Mouse (Mus musculus): ENCODE measurements around the gene Terf2ip. TPM values are rescaled to one million over a fixed set of nuclear protein-coding genes. Genes with fewer than 3 reads are reported as not detected.

The Terf2ip gene
- polyA plus RNA-seq (2016; fragmentation: Nextera tagmentation; extraction: Ambion mirVana) = 27.0 and 28.6 TPM in 2 replicates

DNA sequence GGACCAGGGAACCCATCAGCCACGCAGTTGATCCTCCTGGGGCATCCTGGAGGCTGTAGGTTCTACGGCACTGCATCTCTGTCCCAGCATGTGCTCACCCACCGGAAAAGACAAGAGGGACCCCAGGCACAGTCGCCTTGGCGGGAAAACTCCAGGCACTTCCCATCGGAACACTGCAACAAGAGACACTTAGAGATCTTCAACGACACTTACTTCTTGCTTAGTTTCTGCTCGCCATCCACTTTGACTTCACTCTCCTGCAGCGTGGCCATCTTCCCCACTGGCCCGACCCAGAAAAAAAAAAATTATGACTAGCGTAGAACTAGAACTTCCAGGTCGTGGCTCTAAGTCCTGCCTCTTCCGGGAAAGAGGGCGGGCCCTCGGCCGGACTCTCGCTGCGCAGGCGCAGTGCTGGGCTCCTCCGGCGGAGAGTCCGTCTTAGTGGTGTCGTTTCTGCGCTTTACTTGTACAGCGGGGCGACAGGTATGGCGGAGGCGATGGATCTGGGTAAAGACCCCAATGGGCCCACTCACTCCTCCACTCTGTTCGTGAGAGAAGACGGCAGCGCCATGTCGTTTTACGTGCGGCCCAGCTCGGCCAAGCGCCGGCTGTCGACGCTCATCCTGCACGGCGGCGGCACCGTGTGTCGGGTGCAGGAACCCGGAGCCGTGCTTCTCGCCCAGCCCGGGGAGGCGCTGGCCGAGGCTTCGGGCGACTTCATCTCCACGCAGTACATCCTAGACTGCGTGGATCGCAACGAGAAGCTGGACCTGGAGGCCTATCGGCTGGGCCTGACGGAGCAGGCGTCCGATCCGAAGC is at the start of gene Terf2ip, which contains the start of gene Kars:
TSS of gene Terf2ip (plus strand) at position 402 of the 819 bp plus-strand sequence.
TSS of gene Kars (minus strand) at position 327 of the 819 bp plus-strand sequence.
- peaks cover 42% of the 10 kb centered on the region for H3K36me3 ChIP-seq (replicated peaks)
- under 1% methylated on average over 61 of the region's 61 CpGs for WGBS
- peak within 1 kb of the TSS; percentile 87 for H3K27ac ChIP-seq (replicated peaks)
- H3K4me1 ChIP-seq = peaks cover 25% of the 10 kb centered on the region
- H3K27me3 ChIP-seq (replicated peaks; ENCODE audit: low read depth, poor library complexity, severe bottlenecking) = no peaks in the 10 kb centered on the region
- H3K4me3 ChIP-seq = peak within 1 kb of the TSS; percentile 94
- H3K9me3 ChIP-seq = no peaks in the 10 kb centered on the region
- DNase-seq (ENCODE audit: low spot score) = peak; percentile 96

GRCm38 (mm10) chr8:111962589-111962988 is 48.6 kb upstream of the Terf2ip start:
- 73% methylated on average over 1 of the region's 1 CpGs for WGBS
- Histone ChIP-seq H3K4me3 (no peak overlapping the region), H3K4me1 (peaks cover 9% of the 10 kb centered on the region; the same call in 1 of the 2 replicates), H3K36me3 (replicated peaks) (peaks cover 49% of the 10 kb centered on the region), H3K27me3 (replicated peaks; ENCODE audit: low read depth, poor library complexity, severe bottlenecking) (no peaks in the 10 kb centered on the region), H3K9me3 (no peaks in the 10 kb centered on the region), H3K27ac (replicated peaks) (no peak overlapping the region)
- DNase-seq (ENCODE audit: low spot score) = no peak

DNA sequence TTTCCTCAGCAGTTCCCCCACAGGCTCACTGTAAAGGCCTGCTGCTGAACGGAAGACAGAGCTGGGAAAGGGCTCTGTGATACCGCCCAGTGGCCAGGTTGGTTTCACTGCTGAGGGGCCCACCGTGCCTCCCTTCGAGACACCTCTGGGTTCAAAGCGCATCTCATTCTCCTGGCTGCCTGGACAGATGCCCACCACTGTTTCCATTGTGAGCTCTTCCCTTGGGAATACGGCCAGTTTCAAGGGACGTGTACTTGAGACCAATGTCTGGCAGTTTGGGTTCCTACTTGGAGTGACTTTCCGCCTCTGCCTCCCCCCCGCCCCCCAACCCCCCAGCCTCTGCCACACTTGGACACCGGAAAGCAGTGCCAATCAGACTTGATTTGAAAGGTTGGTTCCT is 48.1 kb upstream of the Terf2ip start:
- H3K27me3 ChIP-seq (replicated peaks; ENCODE audit: low read depth, poor library complexity, severe bottlenecking) = no peaks in the 10 kb centered on the region
- no peaks in the 10 kb centered on the region for H3K9me3 ChIP-seq
- peaks cover 9% of the 10 kb centered on the region; the same call in 1 of the 2 replicates for H3K4me1 ChIP-seq
- H3K4me3 ChIP-seq = no peak overlapping the region
- H3K36me3 ChIP-seq (replicated peaks) = peaks cover 49% of the 10 kb centered on the region
- DNase-seq (ENCODE audit: low spot score) = no peak
- no peak overlapping the region for H3K27ac ChIP-seq (replicated peaks)
- WGBS = 75% methylated on average over 10 of the region's 10 CpGs

- Histone ChIP-seq H3K9me3 (no peaks in the 10 kb centered on the region), H3K36me3 (replicated peaks) (peaks cover 49% of the 10 kb centered on the region), H3K4me3 (no peak overlapping the region), H3K27me3 (replicated peaks; ENCODE audit: low read depth, poor library complexity, severe bottlenecking) (no peaks in the 10 kb centered on the region), H3K4me1 (peaks cover 9% of the 10 kb centered on the region; the same call in 1 of the 2 replicates), H3K27ac (replicated peaks) (no peak overlapping the region)
- DNase-seq (ENCODE audit: low spot score) = no peak
- WGBS = 79% methylated on average over 4 of the region's 4 CpGs
These were observed 47.7 kb upstream of the Terf2ip start for GRCm38 (mm10) chr8:111963546-111963945.

GRCm38 (mm10) chr8:111964351-111964750 is 46.8 kb upstream of the Terf2ip start:
- Histone ChIP-seq H3K9me3 (no peaks in the 10 kb centered on the region), H3K27ac (replicated peaks) (no peak overlapping the region)
- no peak for DNase-seq (ENCODE audit: low spot score)

GRCm38 (mm10) chr8:111964849-111965561 is 46.2 kb upstream of the Terf2ip start:
- 83% methylated on average over 7 of the region's 7 CpGs for WGBS
- H3K36me3 ChIP-seq (replicated peaks) = peaks cover 44% of the 10 kb centered on the region
- no peak for DNase-seq (ENCODE audit: low spot score)

More at GRCm38 (mm10) chr8:111964351-111964750, 46.8 kb upstream of the Terf2ip start:
- Histone ChIP-seq H3K4me3 (no peak overlapping the region), H3K27me3 (replicated peaks; ENCODE audit: low read depth, poor library complexity, severe bottlenecking) (no peaks in the 10 kb centered on the region), H3K36me3 (replicated peaks) (peaks cover 49% of the 10 kb centered on the region), H3K4me1 (peaks cover 9% of the 10 kb centered on the region; the same call in 1 of the 2 replicates)
- whole genome bisulfite sequencing = 56% methylated on average over 5 of the region's 5 CpGs

GRCm38 (mm10) chr8:111967246-111967870 is 43.8 kb upstream of the Terf2ip start:
- 87% methylated on average over 5 of the region's 5 CpGs for WGBS
- no peaks in the 10 kb centered on the region for H3K9me3 ChIP-seq
- H3K27me3 ChIP-seq (replicated peaks; ENCODE audit: low read depth, poor library complexity, severe bottlenecking) = no peaks in the 10 kb centered on the region
- no peak overlapping the region for H3K4me3 ChIP-seq
- peaks cover 9% of the 10 kb centered on the region; the same call in 1 of the 2 replicates for H3K4me1 ChIP-seq
- peaks cover 55% of the 10 kb centered on the region for H3K36me3 ChIP-seq (replicated peaks)
- DNase-seq (ENCODE audit: low spot score) = no peak
- H3K27ac ChIP-seq (replicated peaks) = no peak overlapping the region

More at GRCm38 (mm10) chr8:111964849-111965561, 46.2 kb upstream of the Terf2ip start:
- Histone ChIP-seq H3K9me3 (no peaks in the 10 kb centered on the region), H3K4me3 (no peak overlapping the region), H3K27ac (replicated peaks) (no peak overlapping the region), H3K4me1 (peaks cover 9% of the 10 kb centered on the region; the same call in 1 of the 2 replicates), H3K27me3 (replicated peaks; ENCODE audit: low read depth, poor library complexity, severe bottlenecking) (no peaks in the 10 kb centered on the region)

DNA sequence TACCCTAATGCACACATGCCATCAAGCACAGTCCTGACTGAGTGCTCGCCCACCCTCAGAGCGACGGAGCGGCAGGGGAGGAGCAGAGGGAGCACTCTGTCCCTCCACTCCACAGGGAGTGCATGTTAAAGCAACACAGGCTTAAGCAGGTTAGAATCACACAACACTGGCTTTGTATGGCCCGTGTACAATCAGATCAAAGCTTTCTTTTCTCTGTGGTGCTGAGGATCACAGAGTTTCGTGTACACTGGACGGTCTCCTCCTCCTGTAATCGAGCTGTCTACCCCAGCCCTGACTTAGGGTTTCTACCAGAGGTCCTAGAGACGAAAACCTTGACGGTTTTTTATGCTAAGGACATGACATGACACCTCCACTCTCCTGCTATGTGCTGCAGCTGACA is 42.7 kb upstream of the Terf2ip start:
- Histone ChIP-seq H3K9me3 (peaks cover 4% of the 10 kb centered on the region; the same call in 1 of the 2 replicates), H3K27me3 (replicated peaks; ENCODE audit: low read depth, poor library complexity, severe bottlenecking) (no peaks in the 10 kb centered on the region), H3K4me3 (no peak overlapping the region), H3K27ac (replicated peaks) (no peak overlapping the region), H3K4me1 (peaks cover 2% of the 10 kb centered on the region; the same call in 1 of the 2 replicates), H3K36me3 (replicated peaks) (peaks cover 67% of the 10 kb centered on the region)
- no peak for DNase-seq (ENCODE audit: low spot score)
- WGBS = 87% methylated on average over 10 of the region's 10 CpGs

DNA sequence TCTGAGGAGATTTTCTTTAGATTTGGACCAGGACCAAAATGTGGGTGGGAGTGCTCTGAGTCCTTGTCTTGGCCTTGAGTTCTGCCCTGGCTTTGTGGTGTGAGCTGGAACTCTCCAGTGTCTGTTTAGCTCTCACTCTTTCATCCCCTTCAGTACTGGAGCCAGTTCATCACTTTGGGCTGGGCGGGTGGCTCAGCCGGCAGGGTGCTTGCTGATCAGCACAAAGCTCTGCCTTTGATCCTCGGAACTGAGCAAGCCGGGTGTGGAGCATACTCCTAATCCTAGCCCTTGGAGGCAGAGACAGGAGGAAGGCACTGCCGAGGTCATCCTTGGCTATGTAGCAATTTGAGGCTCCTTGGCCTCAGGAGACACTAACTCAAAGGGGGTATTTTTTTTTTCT is 42.2 kb upstream of the Terf2ip start:
- Histone ChIP-seq H3K27me3 (replicated peaks; ENCODE audit: low read depth, poor library complexity, severe bottlenecking) (no peaks in the 10 kb centered on the region), H3K9me3 (peaks cover 8% of the 10 kb centered on the region), H3K27ac (replicated peaks) (no peak overlapping the region), H3K4me1 (no peaks in the 10 kb centered on the region), H3K36me3 (replicated peaks) (peaks cover 71% of the 10 kb centered on the region), H3K4me3 (no peak overlapping the region)
- no peak for DNase-seq (ENCODE audit: low spot score)
- WGBS = 36% methylated on average over 5 of the region's 5 CpGs

GRCm38 (mm10) chr8:111974138-111974537 is 37.1 kb upstream of the Terf2ip start:
- no peaks in the 10 kb centered on the region for H3K27me3 ChIP-seq (replicated peaks; ENCODE audit: low read depth, poor library complexity, severe bottlenecking)
- 97% methylated on average over 12 of the region's 12 CpGs for WGBS
- DNase-seq (ENCODE audit: low spot score) = no peak
- no peak overlapping the region for H3K4me3 ChIP-seq
- H3K27ac ChIP-seq (replicated peaks) = no peak overlapping the region
- H3K4me1 ChIP-seq = no peaks in the 10 kb centered on the region
- peaks cover 88% of the 10 kb centered on the region for H3K36me3 ChIP-seq (replicated peaks)
- H3K9me3 ChIP-seq = peaks cover 12% of the 10 kb centered on the region

DNA sequence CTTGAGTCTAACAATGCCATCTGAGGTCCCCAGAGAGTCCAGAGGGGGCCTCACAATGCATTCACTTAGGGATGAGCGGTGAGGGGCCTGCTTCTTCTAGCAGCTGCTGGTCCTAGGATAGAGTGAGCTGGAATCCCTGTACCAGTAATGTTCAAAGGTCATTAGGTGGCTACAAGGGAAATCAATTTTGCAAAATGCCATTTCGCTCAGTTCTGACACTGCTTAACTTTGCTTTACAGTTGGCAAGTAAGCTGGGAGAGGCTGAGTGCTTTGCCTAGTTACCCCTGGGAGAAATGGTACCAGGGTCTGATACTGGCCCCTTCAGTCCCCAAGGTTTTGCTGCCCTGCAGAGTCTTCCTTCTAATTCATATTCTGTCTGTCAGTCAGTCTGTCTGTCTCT is 35.5 kb upstream of the Terf2ip start:
- H3K4me1 ChIP-seq = no peaks in the 10 kb centered on the region
- WGBS = 87% methylated on average over 2 of the region's 2 CpGs
- no peak overlapping the region for H3K4me3 ChIP-seq
- H3K36me3 ChIP-seq (replicated peaks) = peaks cover 86% of the 10 kb centered on the region
- H3K27me3 ChIP-seq (replicated peaks; ENCODE audit: low read depth, poor library complexity, severe bottlenecking) = no peaks in the 10 kb centered on the region
- H3K9me3 ChIP-seq = peaks cover 12% of the 10 kb centered on the region
- H3K27ac ChIP-seq (replicated peaks) = no peak overlapping the region
- no peak for DNase-seq (ENCODE audit: low spot score)

DNA sequence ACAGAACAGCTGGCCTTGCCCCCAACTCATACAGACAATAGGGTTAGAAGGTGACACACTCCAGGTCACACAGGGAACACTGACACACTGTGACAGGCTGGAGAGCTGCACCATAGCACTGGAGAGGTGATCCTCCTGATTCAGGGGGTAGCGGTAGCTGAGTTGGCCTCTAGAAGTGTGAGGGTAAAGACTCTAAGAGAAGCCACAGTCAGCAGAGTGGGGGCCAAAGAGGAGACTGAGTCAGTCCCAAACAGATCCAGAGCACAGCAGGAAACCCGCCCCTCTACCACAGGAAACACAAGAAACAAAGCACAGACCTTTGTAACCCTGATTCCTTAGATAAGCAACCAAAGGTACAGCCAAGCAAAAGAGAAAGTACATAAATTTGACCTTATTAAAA is 34.9 kb upstream of the Terf2ip start:
- no peak for DNase-seq (ENCODE audit: low spot score)
- 86% methylated on average over 2 of the region's 2 CpGs for WGBS
- Histone ChIP-seq H3K27ac (replicated peaks) (no peak overlapping the region), H3K36me3 (replicated peaks) (peaks cover 86% of the 10 kb centered on the region), H3K27me3 (replicated peaks; ENCODE audit: low read depth, poor library complexity, severe bottlenecking) (no peaks in the 10 kb centered on the region), H3K4me1 (no peaks in the 10 kb centered on the region), H3K9me3 (peaks cover 12% of the 10 kb centered on the region), H3K4me3 (no peak overlapping the region)

Data from embryonic facial prominence, embryonic 10.5 days (tissue).